Mouse (Mus musculus) stomach, postnatal 0 days (tissue): ENCODE measurements at regions not wholly inside any gene's neighbourhood (a gene's known extent, or its start where the extent isn't known, plus 50 kb on each side); places are given as distances from the start of the nearest gene placed in this dataset.

Source experiments
- CTCF ChIP-seq: IDR thresholded peaks from 2 replicates; pipeline ENCODE4 v1.5.1; 2016; ENCODE audit warnings: antibody characterized with exemption, low read depth, mild to moderate bottlenecking, moderate library complexity
- EP300 ChIP-seq: optimal IDR thresholded peaks from 2 replicates; pipeline ENCODE3; 2016; ENCODE audit warnings: antibody characterized with exemption

- no peak for TF ChIP-seq CTCF
- no peak for TF ChIP-seq EP300
These were observed 1026.6 kb downstream of the Bcl11a start for GRCm38 (mm10) chr11:25104432-25104831.
